Comparison of ENCODE assay signal across 8 mouse cellular contexts in the genomic region with DNA sequence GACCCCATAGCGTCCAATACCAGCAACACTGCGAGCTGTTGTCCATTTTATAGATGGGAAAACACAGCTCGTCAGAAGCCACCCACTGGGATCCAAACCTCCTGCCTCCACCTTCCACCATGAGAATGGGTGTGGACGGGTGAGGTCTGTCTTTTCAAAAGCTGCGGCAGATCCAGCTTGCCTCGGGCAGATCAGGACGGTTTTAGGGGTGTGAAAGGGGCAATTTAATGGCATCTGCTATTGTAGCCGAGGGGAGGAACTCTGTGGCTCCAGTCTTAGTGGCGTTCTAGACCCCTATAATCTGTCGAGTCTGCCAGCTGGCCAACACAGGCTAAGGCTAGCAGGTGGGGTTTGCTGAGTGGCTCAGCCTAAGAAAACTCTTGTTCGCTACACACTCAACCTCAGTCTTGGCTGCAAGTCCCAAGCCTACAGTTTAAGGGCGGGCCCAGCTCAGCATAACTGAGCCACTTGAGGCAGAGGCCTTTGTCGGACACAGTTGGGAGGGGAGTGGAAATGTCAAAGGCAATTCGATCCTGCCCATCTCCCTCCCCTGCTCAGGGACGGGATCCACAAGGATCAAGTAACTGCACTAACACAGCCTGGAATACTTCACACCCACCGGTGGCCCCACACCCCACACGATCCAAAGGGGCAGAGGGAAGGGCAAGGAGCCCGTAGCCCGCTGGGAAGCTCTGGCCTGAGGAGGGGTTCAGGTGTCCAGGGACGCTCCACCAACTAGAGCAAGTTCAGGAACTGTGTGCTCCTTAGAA. TPM values are rescaled to one million over a fixed set of nuclear protein-coding genes. Genes with fewer than 3 reads are reported as not detected.
DNase-seq lines count a peak whose midpoint lies in the region; ATAC-seq and TF ChIP-seq lines count a peak whose summit lies in the region.

No protein-coding gene starts in this region.

- no peaks in the 10 kb centered on the region for H3K27me3 ChIP-seq in kidney, adult 2 months (replicated peaks; ENCODE audit: control insufficient read depth, insufficient read depth, low read length)
- peaks cover 53% of the 10 kb centered on the region for H3K27me3 ChIP-seq in heart, postnatal 0 days (ENCODE audit: control insufficient read depth, insufficient read depth, low read length)
- peaks cover 46% of the 10 kb centered on the region for H3K27me3 ChIP-seq in lung, embryonic 14.5 days (ENCODE audit: insufficient read depth, low read length)
- no peaks in the 10 kb centered on the region for H3K27me3 ChIP-seq in small intestine, adult 2 months (ENCODE audit: control insufficient read depth, insufficient read depth, low read length)

- H3K4me2 ChIP-seq in heart, postnatal 0 days (ENCODE audit: low read depth, low read length) = peak overlapping the region; percentile 70
- peak overlapping the region; percentile 76 for H3K4me2 ChIP-seq in lung, embryonic 14.5 days

- peak; percentile 1; the same call in 1 of the 2 replicates for ATAC-seq in common myeloid progenitor, adult 5-6 weeks (replicated peaks; ENCODE audit: low read depth, poor library complexity, severe bottlenecking)
- ATAC-seq in heart, postnatal 0 days (ENCODE audit: insufficient read depth, low read depth) = peak; percentile 22
- ATAC-seq in lung, embryonic 14.5 days (ENCODE audit: insufficient read depth) = peak; percentile 50

- peak overlapping the region; percentile 63 for H3K4me3 ChIP-seq in kidney, adult 2 months (ENCODE audit: insufficient read depth, low read depth, low read length)
- peak overlapping the region; percentile 48 for H3K4me3 ChIP-seq in heart, postnatal 0 days (ENCODE audit: low read depth, low read length)
- H3K4me3 ChIP-seq in lung, embryonic 14.5 days (ENCODE audit: low read depth, low read length) = peak overlapping the region; percentile 41
- H3K4me3 ChIP-seq in small intestine, adult 2 months (ENCODE audit: low read depth, low read length) = peak overlapping the region; percentile 67

- no peak for TF ChIP-seq EP300 in heart, postnatal 0 days (IDR thresholded peaks at IDR 0.05; ENCODE audit: low read depth)

- no peaks in the 10 kb centered on the region for H3K9me3 ChIP-seq in heart, postnatal 0 days (replicated peaks; ENCODE audit: control insufficient read depth, low read length)
- no peaks in the 10 kb centered on the region for H3K9me3 ChIP-seq in lung, embryonic 14.5 days (ENCODE audit: low read depth, low read length)

- H3K27ac ChIP-seq in kidney, adult 2 months (ENCODE audit: insufficient read depth, low read depth, low read length) = peak overlapping the region; percentile 10; the same call in 1 of the 2 replicates
- H3K27ac ChIP-seq in heart, postnatal 0 days (ENCODE audit: low read depth) = no peak overlapping the region
- 0 out of 2 replicates have a peak overlapping the region, but pooled peaks have one; percentile 10 for H3K27ac ChIP-seq in lung, embryonic 14.5 days (ENCODE audit: low read depth)
- H3K27ac ChIP-seq in small intestine, adult 2 months (ENCODE audit: insufficient read depth, low read depth, low read length) = peak overlapping the region; percentile 10; the same call in 1 of the 2 replicates

- DNase-seq in kidney, adult 2 months = peak; percentile 40
- DNase-seq in kidney, adult 8-10 months = no peak
- peak; percentile 51 for DNase-seq in heart, postnatal 0 days (ENCODE audit: low spot score)
- peak; percentile 66 for DNase-seq in lung, embryonic 14.5 days
- no peak for DNase-seq in T-cell, adult 2 months (ENCODE audit: low spot score)
- DNase-seq in thymus, adult 18-20 months = no peak

- 23% methylated on average over 20 of the region's 20 CpGs for WGBS in kidney, adult 2 months
- WGBS in heart, postnatal 0 days = 20% methylated on average over 20 of the region's 20 CpGs
- WGBS in lung, embryonic 14.5 days = 11% methylated on average over 20 of the region's 20 CpGs
- 6% methylated on average over 20 of the region's 20 CpGs for WGBS in small intestine, adult 2 months

- H3K9ac ChIP-seq in heart, postnatal 0 days (replicated peaks; ENCODE audit: low read depth, low read length) = peak overlapping the region; percentile 43
- H3K9ac ChIP-seq in lung, embryonic 14.5 days = peak overlapping the region; percentile 35; the same call in 1 of the 2 replicates

- TF ChIP-seq POLR2A in kidney, adult 2 months (IDR thresholded peaks at IDR 0.05; ENCODE audit: low read depth, low read length) = no peak
- no peak for TF ChIP-seq POLR2A in small intestine, adult 2 months (IDR thresholded peaks at IDR 0.05; ENCODE audit: low read depth, low read length)

- H3K4me1 ChIP-seq in kidney, adult 2 months (ENCODE audit: control insufficient read depth, insufficient read depth, low read length) = peaks cover 24% of the 10 kb centered on the region; the same call in 1 of the 2 replicates
- peaks cover 26% of the 10 kb centered on the region for H3K4me1 ChIP-seq in heart, postnatal 0 days (ENCODE audit: control insufficient read depth, insufficient read depth)
- peaks cover 21% of the 10 kb centered on the region for H3K4me1 ChIP-seq in lung, embryonic 14.5 days (ENCODE audit: insufficient read depth)
- peaks cover 18% of the 10 kb centered on the region for H3K4me1 ChIP-seq in small intestine, adult 2 months (ENCODE audit: control insufficient read depth, insufficient read depth, insufficient read length, low read length)

- no peak for TF ChIP-seq CTCF in kidney, adult 2 months (conservative IDR thresholded peaks at IDR 0.05; ENCODE audit: insufficient read depth, insufficient read length, low read depth, low read length)
- TF ChIP-seq CTCF in heart, postnatal 0 days (IDR thresholded peaks at IDR 0.05; ENCODE audit: low read depth) = no peak
- TF ChIP-seq CTCF in lung, embryonic 14.5 days (IDR thresholded peaks at IDR 0.05; ENCODE audit: low read depth) = no peak
- TF ChIP-seq CTCF in small intestine, adult 2 months (IDR thresholded peaks at IDR 0.05; ENCODE audit: extremely low read depth, insufficient read length, insufficient replicate concordance, low read depth, low read length) = no peak

- no peaks in the 10 kb centered on the region for H3K36me3 ChIP-seq in kidney, adult 2 months (ENCODE audit: control insufficient read depth, insufficient read depth, low read length)
- no peaks in the 10 kb centered on the region for H3K36me3 ChIP-seq in heart, postnatal 0 days (replicated peaks; ENCODE audit: control insufficient read depth, insufficient read depth, low read length)
- no peaks in the 10 kb centered on the region for H3K36me3 ChIP-seq in lung, embryonic 14.5 days (ENCODE audit: insufficient read depth)
- H3K36me3 ChIP-seq in small intestine, adult 2 months (ENCODE audit: control insufficient read depth, insufficient read depth, low read length) = peaks cover 17% of the 10 kb centered on the region

RNA-seq across cellular contexts. Expression of a gene that starts 0.5 kb away (rescaled TPM):
- 23.1 and 26.8 TPM in 2 replicates for polyA plus RNA-seq in kidney, adult 2 months (2012; rRNA removed)
- 0.09 TPM in 1 of 2 replicates, not detected in the other for total RNA-seq in common myeloid progenitor, adult 5-6 weeks (2017)
- total RNA-seq in heart, postnatal 0 days (2014; rRNA removed; ENCODE audit: low replicate concordance) = 6.3 and 9.3 TPM in 2 replicates
- 2.5 and 2.9 TPM in 2 replicates for polyA plus RNA-seq in heart, postnatal 0 days (2015; fragmentation: Nextera tagmentation; extraction: Ambion mirVana)
- 3.3 and 3.6 TPM in 2 replicates for polyA plus RNA-seq in lung, embryonic 14.5 days (2014; fragmentation: Nextera tagmentation; extraction: Ambion mirVana)
- polyA plus RNA-seq in small intestine, adult 2 months (2012; rRNA removed) = 4.6 and 10.2 TPM in 2 replicates

RNA-seq across cellular contexts. Expression of a gene that starts 14.8 kb away (rescaled TPM):
- polyA plus RNA-seq in kidney, adult 2 months (2012; rRNA removed) = 0.11 and 0.42 TPM in 2 replicates
- total RNA-seq in common myeloid progenitor, adult 5-6 weeks (2017) = 0.58 TPM in 1 of 2 replicates, not detected in the other
- total RNA-seq in heart, postnatal 0 days (2014; rRNA removed; ENCODE audit: low replicate concordance) = not detected in 2 replicates
- polyA plus RNA-seq in heart, postnatal 0 days (2015; fragmentation: Nextera tagmentation; extraction: Ambion mirVana) = 0.18 and 1.0 TPM in 2 replicates
- 0.46 and 0.92 TPM in 2 replicates for polyA plus RNA-seq in lung, embryonic 14.5 days (2014; fragmentation: Nextera tagmentation; extraction: Ambion mirVana)
- 0.37 TPM in 1 of 2 replicates, not detected in the other for polyA plus RNA-seq in small intestine, adult 2 months (2012; rRNA removed)

RNA-seq across cellular contexts. Expression of a gene that starts 37.4 kb away (rescaled TPM):
- 28.1 and 34.9 TPM in 2 replicates for polyA plus RNA-seq in kidney, adult 2 months (2012; rRNA removed)
- total RNA-seq in common myeloid progenitor, adult 5-6 weeks (2017) = 21.6 and 32.4 TPM in 2 replicates
- total RNA-seq in heart, postnatal 0 days (2014; rRNA removed; ENCODE audit: low replicate concordance) = 10.5 and 37.6 TPM in 2 replicates
- polyA plus RNA-seq in heart, postnatal 0 days (2015; fragmentation: Nextera tagmentation; extraction: Ambion mirVana) = 42.0 and 45.9 TPM in 2 replicates
- 55.1 and 59.7 TPM in 2 replicates for polyA plus RNA-seq in lung, embryonic 14.5 days (2014; fragmentation: Nextera tagmentation; extraction: Ambion mirVana)
- 4.8 and 10.5 TPM in 2 replicates for polyA plus RNA-seq in small intestine, adult 2 months (2012; rRNA removed)

RNA-seq across cellular contexts. Expression of a gene that starts 37.7 kb away (rescaled TPM):
- 0.44 and 0.67 TPM in 2 replicates for polyA plus RNA-seq in kidney, adult 2 months (2012; rRNA removed)
- 10.0 and 22.2 TPM in 2 replicates for total RNA-seq in common myeloid progenitor, adult 5-6 weeks (2017)
- 2.9 and 3.4 TPM in 2 replicates for total RNA-seq in heart, postnatal 0 days (2014; rRNA removed; ENCODE audit: low replicate concordance)
- polyA plus RNA-seq in heart, postnatal 0 days (2015; fragmentation: Nextera tagmentation; extraction: Ambion mirVana) = 1.1 and 1.4 TPM in 2 replicates
- 8.1 and 8.6 TPM in 2 replicates for polyA plus RNA-seq in lung, embryonic 14.5 days (2014; fragmentation: Nextera tagmentation; extraction: Ambion mirVana)
- polyA plus RNA-seq in small intestine, adult 2 months (2012; rRNA removed) = 0.62 and 1.1 TPM in 2 replicates

Comparison
In these comparisons a context has a peak if more than half of its experiments do, and no peak if none do; other contexts are left out.
1. DNase-seq: peak in kidney, adult 2 months (single experiment), heart, postnatal 0 days (single experiment) and lung, embryonic 14.5 days (single experiment); none in kidney, adult 8-10 months (0 of 2), T-cell, adult 2 months (single experiment) and thymus, adult 18-20 months (0 of 2).
2. Peak in every context shown above with its lines, with median percentiles within 50 percentile points of each other: H3K4me3 ChIP-seq and ATAC-seq.